Mouse (Mus musculus): ENCODE measurements around the gene Tsc22d4. TPM values are rescaled to one million over a fixed set of nuclear protein-coding genes. Genes with fewer than 3 reads are reported as not detected.

The Tsc22d4 gene
- polyA plus RNA-seq, 1 experiment: 440 TPM

- TF ChIP-seq GATA1 (IDR thresholded peaks at IDR 0.05; ENCODE audit: low read length): no peak
Measured at GRCm38 (mm10) chr5:137737400-137737940, 8.1 kb upstream of the Tsc22d4 start.

- TF ChIP-seq GATA1 (IDR thresholded peaks at IDR 0.05; ENCODE audit: low read length): no peak
Measured at GRCm38 (mm10) chr5:137738516-137738915, 7.0 kb upstream of the Tsc22d4 start.

- TF ChIP-seq GATA1 (IDR thresholded peaks at IDR 0.05; ENCODE audit: low read length): no peak
Measured at GRCm38 (mm10) chr5:137739471-137739870, 6.1 kb upstream of the Tsc22d4 start.

- TF ChIP-seq GATA1 (IDR thresholded peaks at IDR 0.05; ENCODE audit: low read length): no peak
Measured at GRCm38 (mm10) chr5:137740506-137740905, 5.0 kb upstream of the Tsc22d4 start.

- no peak for TF ChIP-seq GATA1 (IDR thresholded peaks at IDR 0.05; ENCODE audit: low read length)
Measured at GRCm38 (mm10) chr5:137741023-137741931, 4.3 kb upstream of the Tsc22d4 start, which contains the start of gene Nyap1. Gene Nyap1, minus strand, starts transcription at chr5:137741607.

GRCm38 (mm10) chr5:137742048-137742447, 3.5 kb upstream of the Tsc22d4 start:
- no peak for TF ChIP-seq GATA1 (IDR thresholded peaks at IDR 0.05; ENCODE audit: low read length)

GRCm38 (mm10) chr5:137742836-137743235, 2.7 kb upstream of the Tsc22d4 start:
- TF ChIP-seq GATA1 (IDR thresholded peaks at IDR 0.05; ENCODE audit: low read length): no peak

GRCm38 (mm10) chr5:137744197-137744596, 1.3 kb upstream of the Tsc22d4 start:
- TF ChIP-seq GATA1 (IDR thresholded peaks at IDR 0.05; ENCODE audit: low read length): no peak

GRCm38 (mm10) chr5:137746282-137746850, 836 bp downstream of the Tsc22d4 start:
- no peak for TF ChIP-seq GATA1 (IDR thresholded peaks at IDR 0.05; ENCODE audit: low read length)

- no peak for TF ChIP-seq GATA1 (IDR thresholded peaks at IDR 0.05; ENCODE audit: low read length)
Measured at GRCm38 (mm10) chr5:137746851-137747325, 1.4 kb downstream of the Tsc22d4 start.

- TF ChIP-seq GATA1 (IDR thresholded peaks at IDR 0.05; ENCODE audit: low read length): no peak
Measured at GRCm38 (mm10) chr5:137747326-137747961, 1.9 kb downstream of the Tsc22d4 start.

- no peak for TF ChIP-seq GATA1 (IDR thresholded peaks at IDR 0.05; ENCODE audit: low read length)
Measured at GRCm38 (mm10) chr5:137748130-137748770, 2.7 kb downstream of the Tsc22d4 start.

GRCm38 (mm10) chr5:137749196-137749836, 3.8 kb downstream of the Tsc22d4 start:
- TF ChIP-seq GATA1 (IDR thresholded peaks at IDR 0.05; ENCODE audit: low read length): no peak

GRCm38 (mm10) chr5:137751221-137751887, 5.8 kb downstream of the Tsc22d4 start:
- TF ChIP-seq GATA1 (IDR thresholded peaks at IDR 0.05; ENCODE audit: low read length): no peak

Measured in G1E-ER4 (cell line).